Mouse (Mus musculus): ENCODE results near the gene Rictor.

DNA sequence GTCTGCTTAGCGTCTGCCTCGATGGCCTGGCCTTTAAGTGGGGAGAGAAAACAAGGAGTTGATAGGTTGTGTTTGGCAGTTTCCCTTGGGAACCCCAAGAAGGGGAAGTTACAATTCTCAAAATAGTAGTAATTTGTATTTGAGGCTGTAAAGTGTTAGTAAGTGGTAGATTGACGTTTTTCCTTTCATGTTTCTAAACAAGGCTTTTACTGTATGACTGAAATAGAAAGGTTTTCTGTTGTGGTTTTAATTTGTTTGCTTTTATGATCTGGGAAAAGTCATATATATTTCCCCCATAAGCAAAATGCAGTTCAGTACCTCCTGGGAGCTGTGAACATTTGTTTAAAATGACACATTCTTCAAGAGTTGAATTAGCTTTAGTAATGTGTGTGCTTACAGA lies 64.1 kb downstream of the Rictor start:
- TF ChIP-seq EP300 (IDR thresholded peaks at IDR 0.05; ENCODE audit: low read depth) (no peak), CTCF (IDR thresholded peaks at IDR 0.05; ENCODE audit: low read depth) (no peak)

Measured in liver, postnatal 0 days (tissue).